Mouse (Mus musculus) testis, adult 2 months (tissue): ENCODE measurements around the gene Ugt1a9. TPM values are rescaled to one million over a fixed set of nuclear protein-coding genes. Genes with fewer than 3 reads are reported as not detected.
"Not testable (repeated sequence)": the region's sequence is repeated elsewhere in the genome, so short reads cannot be mapped to it uniquely, and the experiment has no call there.

Experiments
- H3K27ac ChIP-seq: fragments of 200-500 bp; 2 replicates; pipeline ENCODE4 v1.5.1; 2012; ENCODE audit warnings: low read depth, low read length; ENCODE audit not compliant: control insufficient read depth, insufficient read depth
- H3K27me3 ChIP-seq: fragments of 200-500 bp; 2 replicates; pipeline ENCODE4 v1.6.1; 2012; ENCODE audit warnings: mild to moderate bottlenecking, low read length, moderate library complexity; ENCODE audit not compliant: control insufficient read depth, insufficient read depth
- H3K36me3 ChIP-seq: fragments of 200-500 bp; 2 replicates; pipeline ENCODE4 v1.6.1; 2012; ENCODE audit warnings: mild to moderate bottlenecking, low read length; ENCODE audit not compliant: control insufficient read depth, insufficient read depth
- H3K4me1 ChIP-seq: fragments of 200-500 bp; 2 replicates; pipeline ENCODE4 v1.6.1; 2012; ENCODE audit warnings: low read length; ENCODE audit not compliant: control insufficient read depth, insufficient read depth
- H3K4me3 ChIP-seq: fragments of 200-500 bp; 2 replicates; pipeline ENCODE4 v1.5.1; 2012; ENCODE audit warnings: low read depth, mild to moderate bottlenecking, low read length, moderate library complexity, mixed read lengths; ENCODE audit not compliant: control insufficient read depth
- CTCF ChIP-seq: fragments of 200-500 bp; IDR thresholded peaks from 2 replicates; pipeline ENCODE4 v1.5.1; 2012; ENCODE audit warnings: low read depth, mild to moderate bottlenecking, inconsistent platforms, low read length, moderate library complexity; ENCODE audit not compliant: control insufficient read depth, insufficient read depth, insufficient replicate concordance
- POLR2A ChIP-seq: fragments of 200-500 bp; IDR thresholded peaks from 2 replicates; pipeline ENCODE4 v1.6.1; 2012; ENCODE audit warnings: low read depth, mild to moderate bottlenecking, inconsistent platforms, low read length, moderate library complexity; ENCODE audit not compliant: control insufficient read depth
- polyA plus RNA-seq: library from polyadenylated mRNA; depleted of rRNA; stranded (reverse); fragments of >200 nt; gene quantifications from 2 replicates; pipeline ENCODE4 v1.2.3, GENCODE M21; 2012; rRNA removed

The Ugt1a9 gene
- 0.06 TPM in 1 of 2 replicates, not detected in the other for polyA plus RNA-seq

- H3K27ac ChIP-seq: no peak within 1 kb of the TSS
- TF ChIP-seq CTCF (no peak), POLR2A (no peak)
- no peaks in the 10 kb centered on the region for H3K27me3 ChIP-seq
- no peaks in the 10 kb centered on the region for H3K4me1 ChIP-seq
- no peaks in the 10 kb centered on the region for H3K36me3 ChIP-seq
- H3K4me3 ChIP-seq: no peak within 1 kb of the TSS
These were observed at the start of gene Ugt1a9 for GRCm38 (mm10) chr1:88070495-88070894. Ugt1a9 (plus strand) TSS chr1:88070800.

DNA sequence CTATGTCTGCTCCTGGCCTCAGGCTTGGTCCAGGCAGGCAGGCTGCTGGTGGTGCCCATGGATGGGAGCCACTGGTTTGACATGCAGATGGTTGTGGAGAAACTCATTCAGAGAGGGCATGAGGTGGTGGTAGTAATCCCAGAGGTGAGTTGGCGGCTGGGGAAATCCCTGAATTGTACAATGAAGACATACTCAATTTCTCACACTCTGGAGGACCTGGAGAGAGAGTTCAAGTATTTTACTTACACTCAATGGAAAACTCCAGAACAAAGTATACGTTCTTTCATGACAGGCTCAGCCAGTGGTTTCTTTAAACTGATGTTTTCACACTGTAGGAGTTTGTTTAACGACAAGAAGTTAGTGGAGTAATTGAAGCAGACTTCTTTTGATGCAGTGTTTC lies 45.4 kb upstream of the Ugt1a9 start:
- not testable (repeated sequence) for H3K36me3 ChIP-seq, H3K4me1 ChIP-seq, H3K27me3 ChIP-seq, H3K27ac ChIP-seq, H3K4me3 ChIP-seq

DNA sequence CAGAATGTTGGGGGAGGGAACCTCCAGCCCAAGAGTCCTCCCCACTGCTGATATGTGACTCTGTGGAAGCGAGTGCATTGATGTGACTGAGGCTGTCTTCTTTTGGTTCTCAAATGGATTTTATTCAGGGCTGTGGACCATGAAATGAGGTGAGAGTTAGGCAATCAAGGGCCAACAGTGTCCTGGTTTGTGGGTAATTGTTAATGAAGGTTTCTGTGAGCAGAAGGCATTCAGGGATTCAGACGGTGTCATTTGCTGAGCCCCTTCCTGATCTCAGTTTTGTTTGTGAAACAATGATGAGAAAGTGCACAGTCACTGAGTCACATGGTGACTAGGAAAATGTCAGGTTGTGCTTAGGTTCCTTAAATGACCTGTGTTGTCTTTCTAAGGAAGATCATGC lies 27.6 kb upstream of the Ugt1a9 start:
- H3K4me3 ChIP-seq, H3K36me3 ChIP-seq, H3K4me1 ChIP-seq, H3K27ac ChIP-seq, H3K27me3 ChIP-seq: not testable (repeated sequence)

DNA sequence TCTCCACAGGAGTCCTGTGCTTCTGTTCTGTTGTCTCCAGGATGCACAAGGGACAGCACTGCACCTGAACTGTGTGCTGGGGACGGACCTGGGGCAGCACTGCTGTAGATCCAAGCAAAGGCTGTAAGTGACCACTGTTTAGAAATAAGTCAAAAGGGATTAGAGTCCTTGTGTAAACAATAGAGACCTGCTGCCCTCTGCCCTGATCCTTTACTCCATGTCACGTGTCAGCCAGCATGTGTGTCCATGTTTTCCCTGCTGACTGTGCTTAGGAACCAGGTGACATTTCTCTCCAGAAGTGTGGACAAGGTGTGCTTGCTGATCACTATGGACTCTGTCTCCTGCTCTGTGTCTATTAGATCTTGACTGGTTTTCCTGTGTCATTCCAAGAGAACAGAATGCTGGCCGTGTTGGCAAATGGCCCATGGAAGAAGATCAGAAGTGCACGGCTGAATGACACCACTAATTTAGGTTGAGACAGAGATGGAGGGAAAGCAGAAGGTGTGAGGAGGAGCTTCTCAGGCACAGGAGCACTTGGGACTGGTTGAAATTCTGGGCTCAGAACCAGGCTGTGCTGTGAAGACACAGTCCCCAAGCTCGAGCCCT lies 25.7 kb upstream of the Ugt1a9 start:
- not testable (repeated sequence) for H3K27me3 ChIP-seq, H3K4me1 ChIP-seq, H3K4me3 ChIP-seq

GRCm38 (mm10) chr1:88047408-88047807 lies 23.2 kb upstream of the Ugt1a9 start:
- H3K36me3 ChIP-seq, H3K4me1 ChIP-seq, H3K27me3 ChIP-seq, H3K4me3 ChIP-seq, H3K27ac ChIP-seq: not testable (repeated sequence)

More for the DNA sequence above, 25.7 kb upstream of the Ugt1a9 start:
- H3K36me3 ChIP-seq, H3K27ac ChIP-seq: not testable (repeated sequence)

DNA sequence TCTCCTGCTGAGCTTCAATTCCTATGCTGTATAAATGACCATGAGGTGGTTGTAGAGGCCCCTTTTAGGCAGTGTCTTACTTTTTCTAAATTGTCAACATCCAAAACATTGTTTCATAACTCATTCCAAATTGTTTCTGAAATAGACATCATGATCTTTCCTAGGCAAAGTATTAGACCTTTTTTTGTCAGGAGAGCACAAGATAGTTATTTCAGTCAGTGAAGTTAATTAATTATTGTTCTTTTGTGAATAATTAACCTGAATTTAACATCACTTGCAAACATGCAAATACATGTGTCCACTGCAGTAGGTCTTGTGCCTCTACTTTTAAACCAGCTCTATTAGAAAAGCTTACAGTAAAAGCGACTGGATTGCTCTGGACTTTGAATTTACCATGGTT lies 15.5 kb upstream of the Ugt1a9 start, which contains the start of gene Ugt1a10:
Gene Ugt1a10, plus strand, starts transcription at position 301 of the 400 bp plus-strand sequence.
- Histone ChIP-seq H3K36me3 (no peaks in the 10 kb centered on the region), H3K27ac (no peak within 1 kb of the TSS), H3K27me3 (no peaks in the 10 kb centered on the region), H3K4me3 (no peak within 1 kb of the TSS), H3K4me1 (no peaks in the 10 kb centered on the region)
- TF ChIP-seq POLR2A (no peak), CTCF (no peak)

DNA sequence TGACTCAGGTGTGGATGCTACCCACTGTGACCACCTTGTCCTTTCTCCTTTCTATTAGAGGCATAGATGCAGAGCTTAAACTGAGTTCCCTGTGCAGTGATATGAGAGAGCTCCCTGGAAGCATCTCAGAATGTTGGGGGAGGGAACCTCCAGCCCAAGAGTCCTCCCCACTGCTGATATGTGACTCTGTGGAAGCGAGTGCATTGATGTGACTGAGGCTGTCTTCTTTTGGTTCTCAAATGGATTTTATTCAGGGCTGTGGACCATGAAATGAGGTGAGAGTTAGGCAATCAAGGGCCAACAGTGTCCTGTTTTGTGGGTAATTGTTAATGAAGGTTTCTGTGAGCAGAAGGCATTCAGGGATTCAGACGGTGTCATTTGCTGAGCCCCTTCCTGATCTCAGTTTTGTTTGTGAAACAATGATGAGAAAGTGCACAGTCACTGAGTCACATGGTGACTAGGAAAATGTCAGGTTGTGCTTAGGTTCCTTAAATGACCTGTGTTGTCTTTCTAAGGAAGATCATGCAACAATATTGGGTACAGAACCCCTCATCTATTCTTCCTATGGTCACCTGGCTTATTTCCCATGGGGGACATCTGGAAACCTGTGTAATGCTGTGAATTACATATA lies 4.0 kb upstream of the Ugt1a9 start:
- not testable (repeated sequence) for H3K36me3 ChIP-seq, H3K4me1 ChIP-seq, H3K27me3 ChIP-seq, H3K27ac ChIP-seq, H3K4me3 ChIP-seq

DNA sequence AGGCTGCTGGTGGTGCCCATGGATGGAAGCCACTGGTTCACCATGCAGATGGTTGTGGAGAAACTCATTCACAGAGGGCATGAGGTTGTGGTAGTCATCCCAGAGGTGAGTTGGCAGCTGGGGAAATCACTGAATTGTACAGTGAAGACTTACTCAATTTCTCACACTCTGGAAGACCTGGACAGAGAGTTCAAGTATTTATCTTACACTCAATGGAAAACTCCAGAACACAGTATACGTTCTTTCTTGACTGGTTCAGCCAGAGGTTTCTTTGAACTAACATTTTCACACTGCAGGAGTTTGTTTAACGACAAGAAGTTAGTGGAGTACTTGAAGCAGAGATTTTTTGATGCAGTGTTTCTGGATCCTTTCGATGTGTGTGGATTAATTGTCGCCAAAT lies 302 bp downstream of the Ugt1a9 start:
- Histone ChIP-seq H3K4me3 (no peak overlapping the region), H3K27me3 (no peaks in the 10 kb centered on the region), H3K27ac (no peak overlapping the region), H3K4me1 (no peaks in the 10 kb centered on the region), H3K36me3 (no peaks in the 10 kb centered on the region)
- TF ChIP-seq POLR2A (no peak), CTCF (no peak)
